Mouse (Mus musculus) cortical plate, adult 2 months (tissue): Measurements from ENCODE around the gene Pard6b. TPM values are rescaled to one million over a fixed set of nuclear protein-coding genes. Genes with fewer than 3 reads are reported as not detected.
A peak's percentile ranks its signal among the peaks of the same experiment; 100 is the strongest.

Experiments used
- H3K27ac ChIP-seq: fragments of 200-500 bp; 2 replicates; pipeline ENCODE4 v1.5.1; 2012; ENCODE audit warnings: low read length, control low read depth, inconsistent platforms; ENCODE audit not compliant: insufficient read depth
- H3K4me1 ChIP-seq: fragments of 200-500 bp; 2 replicates; pipeline ENCODE4 v1.6.1; 2011; ENCODE audit warnings: low read length; ENCODE audit not compliant: control insufficient read depth, insufficient read depth
- H3K4me3 ChIP-seq: fragments of 200-500 bp; 2 replicates; pipeline ENCODE4 v1.5.1; 2011; ENCODE audit warnings: mild to moderate bottlenecking, low read length, control low read depth; ENCODE audit not compliant: insufficient read depth
- CTCF ChIP-seq: fragments of 200-500 bp; IDR thresholded peaks from 2 replicates; pipeline ENCODE4 v1.5.1; 2011; ENCODE audit warnings: mild to moderate bottlenecking, control low read depth, low read length; ENCODE audit not compliant: insufficient read depth; ENCODE audit errors: extremely low read depth
- POLR2A ChIP-seq: fragments of 200-500 bp; IDR thresholded peaks from 2 replicates; pipeline ENCODE4 v1.6.1; 2011; ENCODE audit warnings: mild to moderate bottlenecking, low read length, control low read depth; ENCODE audit not compliant: insufficient read depth; ENCODE audit errors: extremely low read depth
- polyA plus RNA-seq: library from polyadenylated mRNA; depleted of rRNA; stranded (reverse); fragments of >200 nt; gene quantifications from 2 replicates; pipeline ENCODE4 v1.2.3, GENCODE M21; 2012

Pard6b gene
- polyA plus RNA-seq, 1 experiment: 3.6 TPM

- Histone ChIP-seq H3K27ac (no peak overlapping the region), H3K4me3 (no peak overlapping the region), H3K4me1 (peaks cover under 1% of the 10 kb centered on the region; the same call in 1 of the 2 replicates)
- TF ChIP-seq CTCF (peak; percentile 90), POLR2A (no peak)
Observed at GRCm38 (mm10) chr2:168111902-168112301, 31.1 kb downstream of the Pard6b start.

GRCm38 (mm10) chr2:168113263-168113662 lies 32.5 kb downstream of the Pard6b start:
- no peak overlapping the region for H3K4me3 ChIP-seq
- TF ChIP-seq CTCF: no peak
- no peak for TF ChIP-seq POLR2A
- H3K27ac ChIP-seq: no peak overlapping the region
- H3K4me1 ChIP-seq: peaks cover 2% of the 10 kb centered on the region; the same call in 1 of the 2 replicates

- H3K4me1 ChIP-seq: peaks cover 2% of the 10 kb centered on the region; the same call in 1 of the 2 replicates
- TF ChIP-seq CTCF (no peak), POLR2A (no peak)
- H3K4me3 ChIP-seq: no peak overlapping the region
- no peak overlapping the region for H3K27ac ChIP-seq
Observed at GRCm38 (mm10) chr2:168113692-168114091, 32.9 kb downstream of the Pard6b start.

GRCm38 (mm10) chr2:168114699-168115350 lies 34.0 kb downstream of the Pard6b start:
- Histone ChIP-seq H3K4me3 (no peak overlapping the region), H3K27ac (no peak overlapping the region), H3K4me1 (peaks cover 2% of the 10 kb centered on the region; the same call in 1 of the 2 replicates)
- no peak for TF ChIP-seq POLR2A
- TF ChIP-seq CTCF: peak; percentile 34

- H3K4me1 ChIP-seq: peaks cover 2% of the 10 kb centered on the region; the same call in 1 of the 2 replicates
- TF ChIP-seq POLR2A (no peak), CTCF (no peak)
- H3K4me3 ChIP-seq: no peak overlapping the region
- no peak overlapping the region for H3K27ac ChIP-seq
Observed at GRCm38 (mm10) chr2:168115826-168116225, 35.0 kb downstream of the Pard6b start.

- Histone ChIP-seq H3K4me3 (peak overlapping the region; percentile 89), H3K27ac (no peak overlapping the region), H3K4me1 (peaks cover 2% of the 10 kb centered on the region; the same call in 1 of the 2 replicates)
- TF ChIP-seq POLR2A (no peak), CTCF (peak; percentile 54; the same call in 1 of the 2 replicates)
Observed at GRCm38 (mm10) chr2:168117147-168117546, 36.3 kb downstream of the Pard6b start.

GRCm38 (mm10) chr2:168117553-168117952 lies 36.7 kb downstream of the Pard6b start:
- TF ChIP-seq CTCF (no peak), POLR2A (no peak)
- peak overlapping the region; percentile 89 for H3K4me3 ChIP-seq
- peaks cover 2% of the 10 kb centered on the region; the same call in 1 of the 2 replicates for H3K4me1 ChIP-seq
- peak overlapping the region; percentile 83; the same call in 1 of the 2 replicates for H3K27ac ChIP-seq

- peak overlapping the region; percentile 89 for H3K4me3 ChIP-seq
- TF ChIP-seq POLR2A: no peak
- no peak for TF ChIP-seq CTCF
- peak overlapping the region; percentile 83; the same call in 1 of the 2 replicates for H3K27ac ChIP-seq
- peaks cover 2% of the 10 kb centered on the region; the same call in 1 of the 2 replicates for H3K4me1 ChIP-seq
Observed at GRCm38 (mm10) chr2:168117967-168118366, 37.2 kb downstream of the Pard6b start.

GRCm38 (mm10) chr2:168118456-168118855 lies 37.7 kb downstream of the Pard6b start:
- TF ChIP-seq CTCF (no peak), POLR2A (no peak)
- H3K27ac ChIP-seq: no peak overlapping the region
- H3K4me3 ChIP-seq: no peak overlapping the region
- H3K4me1 ChIP-seq: peaks cover 2% of the 10 kb centered on the region; the same call in 1 of the 2 replicates

GRCm38 (mm10) chr2:168119123-168119522 lies 38.3 kb downstream of the Pard6b start:
- no peak overlapping the region for H3K4me3 ChIP-seq
- H3K27ac ChIP-seq: no peak overlapping the region
- peaks cover 2% of the 10 kb centered on the region; the same call in 1 of the 2 replicates for H3K4me1 ChIP-seq
- TF ChIP-seq CTCF: no peak
- TF ChIP-seq POLR2A: no peak
